Mouse (Mus musculus): Measurements from ENCODE around the gene Npdc1. TPM values are rescaled to one million over a fixed set of nuclear protein-coding genes. Genes with fewer than 3 reads are reported as not detected.

The Npdc1 gene
- total RNA-seq (2018; cell fraction: chromatin; rRNA removed): 1 to 10 TPM in 14 of 26 experiments, not detected in 12; 2.2 to 9.8 (median 3.9) TPM
- 1 to 10 TPM in 13 of 26 experiments, under 1 TPM in 13; 0.15 to 3.1 (median 1.2) TPM for total RNA-seq (2018; cell fraction: cytosol; rRNA removed)
- 1 to 10 TPM in 15 of 26 experiments, under 1 TPM in 1, not detected in 10; 0.97 to 9.0 (median 2.2) TPM for total RNA-seq (2018; cell fraction: nucleus; rRNA removed)
- polyA plus RNA-seq (2018): 1.2 to 2.9 TPM (median 2.5 TPM) in 3 replicates

DNA sequence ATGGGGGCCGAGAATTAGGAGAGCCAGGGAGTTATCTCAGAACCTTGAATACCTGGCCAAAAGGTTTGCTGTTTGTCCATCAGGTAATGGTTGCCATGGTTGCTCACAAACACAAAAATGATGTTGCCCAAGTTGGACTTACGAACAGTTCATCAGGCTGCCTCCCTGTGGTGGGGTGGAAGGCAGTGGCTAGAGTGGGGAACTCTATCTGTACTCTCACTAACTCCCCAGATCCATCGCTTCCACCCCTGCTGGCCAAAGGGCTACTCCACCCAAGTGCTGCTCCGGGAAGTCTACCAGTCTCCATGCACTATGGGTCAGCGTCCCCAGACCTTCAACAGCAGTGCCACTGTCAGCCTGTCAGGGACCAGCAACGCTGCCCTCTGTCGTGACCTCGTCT is at the start of gene Npdc1:
Gene Npdc1, plus strand, starts transcription at position 301 of the 400 bp plus-strand sequence.
- Histone ChIP-seq H3K79me2 (ENCODE audit: inconsistent target) (no peaks in the 10 kb centered on the region), H3K36me3 (ENCODE audit: inconsistent target) (no peaks in the 10 kb centered on the region), H3K27ac (no peak within 1 kb of the TSS), H3K4me3 (ENCODE audit: inconsistent target) (no peak within 1 kb of the TSS)
- 83% methylated on average over 8 of the region's 8 CpGs for WGBS (ENCODE audit: missing documents)

DNA sequence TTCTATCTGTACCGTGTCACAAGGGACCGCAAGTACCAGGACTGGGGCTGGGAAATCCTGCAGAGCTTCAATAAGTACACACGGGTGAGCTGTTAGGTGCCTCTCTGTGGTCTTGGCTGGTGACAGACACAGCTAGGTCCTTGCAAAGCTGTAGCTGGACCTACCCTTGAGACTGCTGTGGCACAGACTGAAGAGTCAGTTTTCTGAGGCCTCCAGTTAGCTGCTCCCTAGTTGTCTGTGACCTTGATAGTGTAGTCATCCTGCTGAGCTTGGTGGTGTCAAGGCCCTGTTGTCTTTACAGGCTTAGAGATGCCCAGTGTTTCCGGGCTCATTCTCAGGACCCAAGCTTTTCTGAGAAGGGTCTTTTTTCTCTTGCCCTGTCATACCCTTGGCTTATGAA is 49.7 kb upstream of the Npdc1 start:
- Histone ChIP-seq H3K27ac (no peak overlapping the region), H3K36me3 (ENCODE audit: inconsistent target) (peaks cover 90% of the 10 kb centered on the region), H3K79me2 (ENCODE audit: inconsistent target) (peaks cover 19% of the 10 kb centered on the region), H3K4me3 (ENCODE audit: inconsistent target) (no peak overlapping the region)
- WGBS (ENCODE audit: missing documents): 95% methylated on average over 4 of the region's 4 CpGs

DNA sequence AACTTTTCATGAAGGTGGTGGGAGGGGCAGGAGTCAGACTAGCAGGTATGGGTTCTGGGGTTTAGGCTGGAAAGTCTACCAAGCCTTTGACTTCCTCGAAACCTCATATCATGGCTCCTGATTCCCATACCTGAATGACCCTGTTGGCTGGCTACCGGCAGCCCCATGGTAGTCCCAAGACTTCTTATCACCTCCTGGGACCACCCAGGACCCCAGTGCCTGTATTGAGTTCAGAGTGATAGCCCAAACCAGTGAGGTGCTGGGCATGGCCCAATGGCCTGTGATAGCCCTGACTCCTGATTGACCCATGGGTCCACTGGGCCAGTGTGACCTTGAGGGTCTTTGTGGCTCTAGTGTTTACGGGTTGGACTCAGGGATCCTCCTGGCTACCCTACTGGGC is 48.5 kb upstream of the Npdc1 start:
- no peak overlapping the region for H3K4me3 ChIP-seq (ENCODE audit: inconsistent target)
- no peak overlapping the region for H3K27ac ChIP-seq
- WGBS (ENCODE audit: missing documents): 98% methylated on average over 3 of the region's 3 CpGs
- H3K79me2 ChIP-seq (ENCODE audit: inconsistent target): peaks cover 31% of the 10 kb centered on the region
- peaks cover 81% of the 10 kb centered on the region for H3K36me3 ChIP-seq (ENCODE audit: inconsistent target)

DNA sequence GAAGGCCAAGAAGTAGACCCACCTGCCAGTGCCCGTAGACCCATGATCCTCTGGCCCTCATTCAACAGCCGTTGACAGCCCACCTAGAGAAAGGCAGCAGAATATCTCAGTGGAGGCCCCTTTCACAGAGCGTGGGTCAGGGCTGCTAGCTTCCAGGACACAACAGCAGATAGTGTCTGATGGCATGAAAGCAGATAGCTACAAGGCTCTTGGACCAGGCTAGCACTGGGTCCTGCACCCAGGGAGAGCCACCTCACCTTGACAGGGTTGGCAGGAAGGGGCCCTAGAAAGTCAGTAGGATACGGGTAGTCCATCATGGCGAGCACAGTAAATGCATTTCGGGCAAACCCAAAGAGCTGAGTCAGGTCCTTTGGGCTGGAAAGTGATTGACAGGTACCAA is 44.9 kb upstream of the Npdc1 start:
- WGBS (ENCODE audit: missing documents): 90% methylated on average over 6 of the region's 6 CpGs
- no peak overlapping the region for H3K27ac ChIP-seq
- no peak overlapping the region; the same call in 1 of the 2 replicates for H3K4me3 ChIP-seq (ENCODE audit: inconsistent target)
- H3K36me3 ChIP-seq (ENCODE audit: inconsistent target): peaks cover 53% of the 10 kb centered on the region
- peaks cover 44% of the 10 kb centered on the region for H3K79me2 ChIP-seq (ENCODE audit: inconsistent target)

DNA sequence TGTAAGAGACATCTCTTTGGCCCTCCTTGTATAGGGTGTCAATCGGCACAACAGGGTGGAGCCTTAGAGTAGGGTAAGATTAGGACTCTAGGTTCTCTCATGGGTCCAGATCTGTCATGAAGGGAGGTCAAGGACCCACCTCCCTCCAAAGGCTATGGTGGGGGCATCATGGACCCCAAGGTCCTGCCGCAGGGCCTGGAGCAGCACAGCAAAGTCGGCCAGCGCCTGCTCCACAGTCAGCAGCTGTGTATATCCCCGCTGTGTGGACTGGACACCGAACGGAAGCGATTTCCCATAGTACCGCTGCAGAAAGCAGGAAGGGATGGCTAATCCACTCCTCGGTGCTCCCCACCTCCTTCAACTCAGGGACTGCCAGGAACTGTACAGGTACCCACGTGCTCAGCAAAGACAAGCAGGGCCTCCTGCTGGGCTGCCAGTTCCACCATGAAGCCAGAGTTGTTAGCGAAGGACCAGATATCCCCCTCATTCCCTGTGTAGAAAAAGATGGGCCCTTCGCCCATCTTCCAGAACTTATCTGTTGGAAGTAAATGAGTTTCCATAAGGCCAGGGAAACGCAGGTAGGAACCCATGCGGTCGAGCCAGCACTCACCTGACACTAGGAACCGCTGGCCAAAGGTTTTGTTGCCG is 43.6 kb upstream of the Npdc1 start:
- Histone ChIP-seq H3K36me3 (ENCODE audit: inconsistent target) (peaks cover 43% of the 10 kb centered on the region), H3K4me3 (ENCODE audit: inconsistent target) (peak overlapping the region; percentile 90), H3K79me2 (ENCODE audit: inconsistent target) (peaks cover 44% of the 10 kb centered on the region), H3K27ac (peak overlapping the region; percentile 79)
- 54% methylated on average over 17 of the region's 18 CpGs for WGBS (ENCODE audit: missing documents)

DNA sequence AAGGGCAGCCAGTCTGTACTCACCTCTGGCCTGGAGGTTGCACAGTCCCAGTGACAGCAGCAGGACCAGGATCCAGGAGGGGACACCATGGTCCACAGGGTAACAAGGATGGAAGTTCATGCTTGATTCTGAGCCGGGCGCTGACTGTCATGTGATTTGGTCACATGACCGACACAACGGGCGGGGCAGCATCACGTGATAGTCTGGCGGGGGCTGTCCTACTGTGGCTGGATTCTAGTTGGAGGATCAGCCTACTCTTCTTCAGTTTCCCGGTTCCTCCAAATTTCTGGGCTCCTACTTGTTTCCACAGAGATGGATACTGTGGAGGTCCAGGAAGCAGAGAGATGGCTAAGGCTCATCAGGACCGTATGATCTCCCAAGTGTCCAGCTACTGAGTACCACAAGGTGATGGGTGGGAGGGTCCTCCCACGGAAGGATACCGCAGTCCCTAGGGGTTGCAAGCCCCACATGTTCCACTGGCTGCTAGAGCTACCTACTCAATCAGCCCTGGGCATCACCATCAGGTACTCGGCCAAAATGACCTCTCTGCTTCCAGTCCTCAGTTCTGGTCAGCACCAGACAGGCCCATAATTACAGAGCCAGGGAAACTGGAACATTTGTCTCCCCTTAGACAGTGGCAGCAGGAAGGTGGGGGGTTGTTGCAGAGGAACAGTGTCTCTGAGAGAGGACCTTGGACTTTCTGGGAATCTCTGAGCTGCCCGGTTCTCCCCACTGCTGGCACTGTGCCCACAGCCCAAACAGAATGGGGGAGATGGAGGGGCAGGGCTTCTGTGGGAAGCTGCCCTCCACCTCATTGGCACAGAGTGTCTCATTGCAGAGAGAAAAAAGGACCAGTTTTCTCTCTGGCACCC is 42.7 kb upstream of the Npdc1 start, which contains the start of gene Dpp7:
Gene Dpp7, minus strand, starts transcription at position 152 of the 872 bp plus-strand sequence.
- Histone ChIP-seq H3K27ac (peak within 1 kb of the TSS; percentile 79), H3K4me3 (ENCODE audit: inconsistent target) (peak within 1 kb of the TSS; percentile 90), H3K79me2 (ENCODE audit: inconsistent target) (peaks cover 45% of the 10 kb centered on the region), H3K36me3 (ENCODE audit: inconsistent target) (peaks cover 43% of the 10 kb centered on the region)
- WGBS (ENCODE audit: missing documents): 7% methylated on average over 13 of the region's 13 CpGs

DNA sequence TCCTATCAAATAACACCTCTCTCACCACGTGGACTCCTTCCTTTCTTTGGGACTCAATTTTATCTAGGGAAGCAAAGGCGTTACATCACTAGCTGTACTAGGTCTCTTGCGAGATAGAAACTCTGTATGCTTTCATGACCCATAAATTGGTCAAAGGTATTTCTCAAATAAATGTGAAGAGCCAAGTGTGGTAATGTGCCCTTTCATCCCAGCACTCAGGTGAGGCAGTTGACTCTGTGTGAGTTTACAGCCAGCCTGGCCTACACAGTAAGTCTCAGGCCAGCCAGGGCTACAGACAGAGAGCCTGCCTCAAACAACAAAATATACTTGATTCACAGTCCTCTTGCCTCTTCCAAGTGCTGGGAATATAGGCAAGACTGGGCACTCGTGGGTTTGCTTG is 39.3 kb upstream of the Npdc1 start:
- 72% methylated on average over 4 of the region's 4 CpGs for WGBS (ENCODE audit: missing documents)
- peaks cover 56% of the 10 kb centered on the region for H3K79me2 ChIP-seq (ENCODE audit: inconsistent target)
- no peak overlapping the region for H3K27ac ChIP-seq
- no peak overlapping the region for H3K4me3 ChIP-seq (ENCODE audit: inconsistent target)
- H3K36me3 ChIP-seq (ENCODE audit: inconsistent target): peaks cover 43% of the 10 kb centered on the region

DNA sequence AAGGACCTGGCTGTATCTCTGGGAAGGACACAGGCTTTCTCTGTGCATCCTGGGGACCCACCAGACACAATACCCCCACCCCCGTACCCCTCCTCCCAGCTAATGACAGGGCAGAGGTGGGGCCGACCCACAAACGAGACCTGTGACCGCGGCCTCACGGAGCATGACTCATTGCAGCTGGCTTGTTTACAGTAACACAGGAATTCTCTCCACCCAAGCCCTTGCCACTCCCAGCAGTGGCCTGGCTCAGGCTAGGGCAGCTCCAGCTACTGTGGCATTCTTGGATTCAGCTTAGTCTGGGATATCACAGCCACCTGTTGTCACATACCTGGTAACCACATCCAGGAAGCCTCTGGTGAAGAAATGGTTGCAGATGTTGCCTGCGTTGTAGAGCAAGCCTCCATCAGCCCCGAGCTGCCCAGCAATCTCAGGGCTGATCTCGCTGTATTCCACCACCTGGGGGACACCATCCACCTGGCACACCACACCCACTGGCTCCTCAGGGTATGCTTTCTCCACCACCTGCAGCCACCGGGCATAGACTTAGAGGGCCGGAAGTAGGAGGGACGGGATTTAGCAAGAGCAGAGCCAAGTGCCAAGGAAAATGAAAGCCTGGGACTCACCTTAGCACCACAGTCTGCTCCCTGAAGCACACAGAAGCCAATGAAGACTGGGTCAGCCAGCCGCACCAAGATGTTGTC is 35.5 kb upstream of the Npdc1 start:
- Histone ChIP-seq H3K4me3 (ENCODE audit: inconsistent target) (peak overlapping the region; percentile 94; the same call in 1 of the 2 replicates), H3K79me2 (ENCODE audit: inconsistent target) (peaks cover 39% of the 10 kb centered on the region), H3K27ac (peak overlapping the region; percentile 81; the same call in 1 of the 2 replicates), H3K36me3 (ENCODE audit: inconsistent target) (peaks cover 43% of the 10 kb centered on the region)
- 72% methylated on average over 13 of the region's 13 CpGs for WGBS (ENCODE audit: missing documents)

DNA sequence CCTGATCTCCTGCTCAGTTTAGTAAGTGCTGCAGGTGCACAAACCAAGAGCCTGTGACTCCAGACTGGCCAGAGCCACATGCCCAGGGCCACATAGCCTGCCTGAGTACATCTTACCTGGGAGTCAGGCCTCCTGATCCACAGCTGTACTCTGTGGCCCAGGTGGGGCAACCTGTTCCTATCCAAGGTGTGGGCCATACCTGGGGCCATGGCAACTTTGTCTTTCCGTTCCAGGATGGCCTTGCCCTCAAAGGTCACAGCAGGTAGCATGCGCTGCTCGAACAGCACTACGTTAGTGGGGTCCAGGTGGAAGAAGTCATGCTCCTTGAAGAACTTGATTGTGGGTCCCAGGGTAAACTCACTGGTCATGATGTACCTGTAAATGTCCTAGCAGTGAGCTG is 34.8 kb upstream of the Npdc1 start:
- 89% methylated on average over 4 of the region's 4 CpGs for whole genome bisulfite sequencing (ENCODE audit: missing documents)
- H3K4me3 ChIP-seq (ENCODE audit: inconsistent target): peak overlapping the region; percentile 94

DNA sequence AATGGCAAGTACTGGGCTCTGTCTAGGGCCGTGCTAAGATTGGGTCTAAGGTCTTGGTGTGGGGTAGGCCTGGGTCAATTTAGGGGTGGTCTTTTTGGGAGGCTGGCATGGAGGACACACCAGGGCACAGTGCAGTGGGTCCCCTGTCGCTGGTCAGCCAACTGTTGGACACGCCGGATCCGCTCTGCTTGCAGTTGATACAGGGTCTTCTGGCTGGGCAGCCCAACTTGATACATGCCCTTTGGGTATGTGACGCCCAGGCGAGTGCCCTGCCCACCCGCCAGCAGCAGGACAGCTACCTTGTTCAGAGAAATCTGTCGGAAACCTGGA is 34.4 kb upstream of the Npdc1 start:
- peak overlapping the region; percentile 81 for H3K27ac ChIP-seq
- H3K36me3 ChIP-seq (ENCODE audit: inconsistent target): peaks cover 43% of the 10 kb centered on the region
- H3K79me2 ChIP-seq (ENCODE audit: inconsistent target): peaks cover 39% of the 10 kb centered on the region
- 19% methylated on average over 9 of the region's 9 CpGs for WGBS (ENCODE audit: missing documents)
- peak overlapping the region; percentile 94 for H3K4me3 ChIP-seq (ENCODE audit: inconsistent target)

More for the DNA sequence above, 34.8 kb upstream of the Npdc1 start:
- peaks cover 39% of the 10 kb centered on the region for H3K79me2 ChIP-seq (ENCODE audit: inconsistent target)
- peaks cover 43% of the 10 kb centered on the region for H3K36me3 ChIP-seq (ENCODE audit: inconsistent target)
- peak overlapping the region; percentile 81 for H3K27ac ChIP-seq

DNA sequence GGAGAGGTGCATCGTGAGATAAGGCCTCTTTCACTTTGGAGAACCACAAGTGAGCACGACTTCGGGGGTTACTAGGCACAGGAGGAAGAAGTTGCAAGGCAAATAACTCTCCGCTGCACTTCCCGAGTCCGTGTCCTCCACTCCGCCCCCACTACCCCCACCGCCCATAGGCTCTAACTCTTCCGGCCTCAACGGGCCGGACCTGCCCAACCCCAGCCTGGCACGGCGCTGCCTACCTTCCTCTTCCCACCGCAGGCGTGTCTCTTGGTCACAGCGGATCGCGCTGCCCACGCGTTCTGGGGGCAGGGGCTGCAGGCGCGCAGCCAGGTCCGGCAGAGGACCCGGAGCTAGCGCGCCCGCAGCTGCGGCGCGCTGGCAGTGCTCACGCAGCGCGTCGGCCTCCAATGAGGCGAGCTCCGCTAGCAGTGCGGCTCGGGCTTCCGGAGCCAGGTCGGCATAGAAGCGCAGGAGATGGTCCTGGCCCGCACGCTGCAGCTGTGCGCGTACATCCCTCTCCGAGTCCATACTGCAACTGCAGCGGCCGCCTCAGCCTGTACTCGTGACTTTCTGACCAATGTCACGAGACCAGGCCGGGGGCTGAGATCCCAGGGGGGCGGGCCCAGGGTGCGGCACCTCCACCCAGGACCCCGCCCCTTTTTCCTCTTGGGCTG is 33.9 kb upstream of the Npdc1 start, which contains the start of gene Uap1l1:
Gene Uap1l1, minus strand, starts transcription at position 592 of the 671 bp plus-strand sequence.
- peak within 1 kb of the TSS; percentile 81 for H3K27ac ChIP-seq
- peak within 1 kb of the TSS; percentile 94 for H3K4me3 ChIP-seq (ENCODE audit: inconsistent target)
- peaks cover 39% of the 10 kb centered on the region for H3K79me2 ChIP-seq (ENCODE audit: inconsistent target)
- under 1% methylated on average over 45 of the region's 54 CpGs for WGBS (ENCODE audit: missing documents)
- peaks cover 43% of the 10 kb centered on the region for H3K36me3 ChIP-seq (ENCODE audit: inconsistent target)

DNA sequence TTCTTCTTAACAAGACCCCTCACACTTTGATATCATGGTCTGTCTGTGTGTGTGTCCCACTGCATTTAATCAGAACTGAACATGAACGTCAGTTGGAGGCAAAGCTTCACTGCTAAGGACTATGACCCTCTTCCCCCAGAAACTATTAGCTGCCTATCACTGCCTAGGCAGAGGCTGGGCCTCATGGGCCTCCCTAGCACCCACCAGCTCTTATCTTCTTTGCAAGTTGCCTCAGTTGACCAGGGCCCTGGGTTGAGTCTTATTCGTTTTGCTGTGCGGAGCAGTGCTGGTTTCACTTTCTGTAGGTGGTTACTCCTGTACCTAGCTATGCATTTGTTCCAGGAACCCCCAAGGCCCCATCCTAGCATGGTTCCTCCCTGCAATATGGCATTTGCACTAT is 29.2 kb upstream of the Npdc1 start:
- Histone ChIP-seq H3K79me2 (ENCODE audit: inconsistent target) (peaks cover 2% of the 10 kb centered on the region; the same call in 1 of the 2 replicates), H3K36me3 (ENCODE audit: inconsistent target) (no peaks in the 10 kb centered on the region), H3K27ac (no peak overlapping the region), H3K4me3 (ENCODE audit: inconsistent target) (no peak overlapping the region)
- 93% methylated on average over 3 of the region's 3 CpGs for WGBS (ENCODE audit: missing documents)

DNA sequence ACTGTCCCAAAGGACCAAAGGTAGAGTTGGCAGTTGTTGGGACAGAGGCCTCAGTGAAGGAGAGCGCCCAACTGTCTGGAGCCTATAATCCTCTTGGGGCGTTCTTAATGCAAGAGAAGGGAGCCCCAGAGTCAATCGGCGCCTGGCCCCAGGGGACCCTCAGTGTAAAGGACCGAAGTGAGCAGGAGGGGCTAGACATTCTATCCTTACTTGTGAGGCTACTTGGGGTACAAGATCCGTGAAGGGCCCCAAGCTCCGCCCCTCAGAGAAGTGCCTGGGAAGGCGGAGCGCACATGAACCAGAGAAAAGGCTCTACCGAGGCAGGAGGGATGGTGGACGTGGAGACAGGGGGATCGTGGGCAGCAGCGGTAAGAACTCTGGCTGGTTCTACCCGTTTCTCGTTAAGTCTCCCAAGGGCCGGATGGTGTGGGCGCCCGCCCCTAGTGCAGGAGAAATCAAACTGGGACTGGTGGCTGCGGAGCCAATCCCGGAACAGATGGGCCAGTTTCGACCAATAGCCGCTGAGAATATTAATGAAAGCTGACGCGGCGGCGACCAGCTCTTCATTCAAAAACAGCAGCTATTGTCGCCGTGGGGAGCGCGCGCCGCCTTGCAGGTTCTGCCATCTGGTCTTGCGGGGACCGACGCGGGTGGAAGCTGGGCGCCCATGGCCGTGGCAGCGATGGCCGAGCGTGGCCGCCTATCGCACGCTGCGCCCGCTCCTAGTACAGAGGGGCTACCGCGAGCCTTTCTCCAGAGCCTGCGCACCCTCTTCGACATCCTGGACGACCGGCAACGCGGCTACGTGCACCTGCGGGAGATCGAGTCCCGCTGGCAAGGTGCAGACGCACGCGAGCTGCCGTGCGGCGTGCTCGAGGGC is 27.1 kb upstream of the Npdc1 start, which contains the start of gene Sapcd2:
Gene Sapcd2, plus strand, starts transcription at position 558 of the 880 bp plus-strand sequence.
- 3% methylated on average over 61 of the region's 65 CpGs for WGBS (ENCODE audit: missing documents)
- Histone ChIP-seq H3K27ac (peak within 1 kb of the TSS; percentile 58), H3K4me3 (ENCODE audit: inconsistent target) (peak within 1 kb of the TSS; percentile 41), H3K79me2 (ENCODE audit: inconsistent target) (no peaks in the 10 kb centered on the region), H3K36me3 (ENCODE audit: inconsistent target) (no peaks in the 10 kb centered on the region)

Measured in macrophage (primary cell).